Mouse (Mus musculus) effector memory CD4-positive, alpha-beta T cell, adult 7 months (primary cell): Measurements from ENCODE around the gene Olfr555. TPM values are rescaled to one million over a fixed set of nuclear protein-coding genes. Genes with fewer than 3 reads are reported as not detected.

Experiments
- polyA plus RNA-seq: library from polyadenylated mRNA; unstranded; fragments of 100-300 nt; shearing (Covaris generic); gene quantifications from one replicate; pipeline ENCODE4 v1.2.1, GENCODE M21; 2017

The Olfr555 gene
- polyA plus RNA-seq: not detected

DNA sequence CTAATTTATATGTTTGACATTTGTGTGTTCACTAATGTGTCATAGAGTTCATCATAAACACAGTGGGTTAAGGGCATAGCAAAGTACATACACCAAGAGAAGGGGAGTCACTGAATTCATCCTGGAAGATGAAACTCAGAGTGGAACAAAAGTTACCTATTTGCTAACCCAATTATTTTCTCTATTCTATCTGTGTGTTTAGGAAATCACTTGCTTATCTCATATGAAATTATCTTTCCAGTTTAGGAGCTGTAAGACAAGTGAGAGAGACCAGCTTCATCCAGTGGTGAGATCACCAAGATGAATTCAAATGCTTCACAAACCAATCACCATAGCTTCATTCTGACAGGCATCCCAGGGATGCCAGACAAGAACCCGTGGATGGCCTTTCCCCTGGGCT lies at the start of gene Olfr555:
Olfr555 (plus strand) TSS at position 301 of the 400 bp plus-strand sequence.

DNA sequence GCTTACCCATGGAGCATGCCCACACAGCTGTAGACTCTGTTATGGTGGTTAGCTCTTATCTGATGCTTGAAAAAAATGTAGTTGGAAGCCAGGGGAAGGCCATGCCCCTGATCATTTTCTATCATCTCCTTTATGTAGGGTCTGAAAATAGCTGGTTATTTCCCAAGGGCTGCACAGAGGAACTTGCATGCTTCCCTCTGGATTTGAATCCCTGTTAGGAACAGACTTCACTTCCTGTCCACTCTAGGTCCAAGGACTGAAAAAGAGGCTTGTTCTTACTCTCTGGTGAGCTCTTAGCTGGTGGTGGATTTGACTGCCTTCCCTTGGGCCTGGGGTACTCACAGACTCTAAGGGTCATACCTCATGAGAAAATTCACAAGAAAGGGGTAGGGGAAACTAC lies 40.5 kb upstream of the Olfr555 start, which contains the start of gene Olfr553:
Olfr553 (minus strand) TSS at position 101 of the 400 bp plus-strand sequence.

DNA sequence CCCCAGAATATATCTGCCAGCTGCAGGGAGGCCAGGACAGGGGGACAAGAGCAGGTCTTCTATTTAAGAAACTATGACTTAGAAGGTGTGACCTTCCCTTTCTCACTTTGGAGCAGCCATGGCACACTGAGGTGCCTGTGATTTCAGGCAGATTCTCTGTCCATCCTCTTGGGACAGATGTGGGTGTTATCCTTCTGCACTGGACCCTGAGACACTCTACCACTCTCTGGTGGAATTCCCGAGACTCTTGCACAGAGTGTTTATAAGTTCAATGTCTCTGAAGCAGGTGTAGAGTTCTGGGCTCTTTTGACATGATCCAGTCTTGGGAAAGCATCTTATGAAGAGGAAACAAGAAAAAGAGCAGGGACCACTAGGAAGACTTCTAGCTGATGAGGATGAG lies 20.5 kb upstream of the Olfr555 start, which contains the start of gene Olfr554:
Olfr554 (plus strand) TSS at position 301 of the 400 bp plus-strand sequence.

DNA sequence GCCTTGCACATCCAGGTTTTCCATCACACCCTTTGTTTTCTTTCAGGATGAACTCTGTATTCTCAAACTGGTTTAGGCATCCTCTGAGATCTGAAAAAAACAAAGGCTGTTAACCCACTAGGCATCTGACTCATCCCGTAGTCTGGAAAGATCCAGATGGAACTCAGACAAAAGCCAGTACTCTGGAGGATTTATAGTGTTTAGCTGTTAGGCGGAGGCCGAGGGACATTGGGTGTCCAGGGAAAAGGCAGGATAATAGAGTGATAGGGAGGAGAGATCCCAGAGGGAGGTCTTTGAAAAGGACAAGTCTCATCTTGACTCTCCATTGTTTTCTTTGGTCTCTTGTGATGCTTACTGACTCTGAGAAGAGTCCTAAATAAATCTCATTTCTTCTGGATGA lies 6.0 kb downstream of the Olfr555 start, which contains the start of gene Olfr556:
Olfr556 (plus strand) TSS at position 301 of the 400 bp plus-strand sequence.

DNA sequence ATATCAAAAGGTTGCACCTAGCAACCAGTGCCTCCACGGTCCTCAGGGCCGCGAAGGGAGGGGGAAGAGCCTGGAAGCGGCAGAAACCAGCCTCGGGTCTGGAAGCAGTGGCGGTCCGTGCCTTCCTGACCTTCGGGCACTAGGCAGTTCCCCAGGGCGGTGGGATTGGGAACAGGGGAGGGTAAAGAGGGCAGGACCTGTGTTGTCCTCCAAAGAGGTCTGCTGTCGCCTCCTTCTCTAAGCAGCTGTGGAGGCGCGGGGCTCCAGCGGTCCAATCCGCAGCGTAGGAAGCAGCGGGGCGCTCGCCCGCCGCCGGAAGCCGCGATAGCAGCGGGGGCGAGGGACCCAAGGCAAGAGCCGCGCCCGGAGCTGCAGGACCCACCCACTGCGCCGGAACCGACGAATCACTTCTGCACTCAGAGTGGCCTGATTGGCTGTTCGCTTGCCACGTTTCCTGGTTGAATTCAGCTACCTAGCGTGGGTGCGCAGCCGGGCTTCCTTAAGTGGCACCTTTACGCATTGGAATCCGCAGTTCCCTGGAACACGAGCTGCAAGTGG lies 28.4 kb downstream of the Olfr555 start, which contains the start of gene Trim68:
Trim68 (minus strand) TSS at position 384 of the 558 bp plus-strand sequence.

DNA sequence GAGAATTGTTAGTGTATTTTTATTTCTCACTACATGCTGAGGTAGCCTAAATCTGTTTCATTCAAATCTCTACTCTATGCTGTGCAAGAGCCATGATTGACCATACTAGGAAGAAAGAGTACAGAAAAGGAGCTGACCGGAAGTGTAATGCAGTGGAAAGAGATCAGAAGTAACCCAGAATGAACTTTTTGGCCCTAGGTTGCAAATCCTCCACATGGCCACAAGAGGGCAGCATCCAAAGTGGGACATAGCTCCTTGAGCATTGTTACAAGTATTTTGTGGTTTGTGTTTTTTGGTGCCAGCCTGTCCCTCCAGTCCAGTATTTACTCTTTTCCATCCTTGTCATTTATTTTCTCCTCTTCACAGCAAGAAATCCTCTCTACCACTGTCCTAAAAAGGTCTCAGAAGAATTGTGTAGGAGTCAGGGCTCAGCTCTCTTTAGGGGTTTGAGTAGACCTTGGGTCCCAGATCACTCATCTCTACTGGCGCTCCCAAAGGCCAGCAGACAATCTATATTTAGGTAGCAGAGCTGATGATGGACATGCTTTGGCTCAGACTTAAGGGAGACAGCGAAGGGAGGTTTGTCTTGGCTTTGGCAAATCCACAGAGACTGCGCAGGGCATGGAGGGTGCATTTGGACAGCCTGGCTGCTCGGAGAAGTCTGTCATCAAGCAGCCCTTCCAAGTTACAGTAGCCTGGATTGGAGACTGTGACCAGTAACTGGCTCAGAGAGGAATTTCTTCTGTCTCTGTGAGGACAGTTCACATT lies 36.9 kb downstream of the Olfr555 start, which contains the start of gene Olfr557:
Olfr557 (plus strand) TSS at position 553 of the 768 bp plus-strand sequence.

DNA sequence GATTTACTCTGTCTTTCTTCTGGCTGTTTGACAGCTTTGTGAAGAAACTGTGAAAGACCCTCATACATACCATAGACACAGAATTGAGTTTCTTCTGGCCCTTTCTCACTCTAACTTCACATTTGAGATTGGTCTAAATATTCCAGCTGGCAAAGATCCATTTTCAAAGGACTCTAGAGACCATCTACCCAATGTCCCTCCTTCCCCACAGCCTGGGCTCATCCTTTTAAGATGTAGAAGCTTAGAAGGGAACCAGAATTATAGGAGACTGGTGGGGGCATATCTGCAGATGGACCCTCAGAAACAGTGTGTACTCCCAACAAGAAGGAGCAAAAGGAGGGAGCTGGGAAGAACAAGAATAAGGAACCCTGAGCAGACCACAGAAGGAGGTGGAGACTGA lies 43.3 kb downstream of the Olfr555 start, which contains the start of gene Olfr558:
Olfr558 (plus strand) TSS at position 301 of the 400 bp plus-strand sequence.

Other genes starting within 250 kb of the Olfr555 start
- 47.0 TPM for gene Rrm1, start 217.1 kb upstream of the Olfr555 start, polyA plus RNA-seq
- 0.44 TPM for gene Olfr543, start 177.1 kb upstream of the Olfr555 start, polyA plus RNA-seq
- gene Olfr544, start 170.5 kb upstream of the Olfr555 start, polyA plus RNA-seq: not detected
- gene Olfr545, start 159.2 kb upstream of the Olfr555 start, polyA plus RNA-seq: not detected
- gene Olfr547, start 124.1 kb upstream of the Olfr555 start, polyA plus RNA-seq: not detected
- gene Olfr548-ps1, start 117.9 kb upstream of the Olfr555 start, polyA plus RNA-seq: not detected
- not detected for gene Olfr549, start 109.0 kb upstream of the Olfr555 start, polyA plus RNA-seq
- gene Trim21, start 93.3 kb upstream of the Olfr555 start, polyA plus RNA-seq: 19.6 TPM
- gene Olfr550, start 87.4 kb upstream of the Olfr555 start, polyA plus RNA-seq: 0.22 TPM
- gene Olfr551, start 66.9 kb upstream of the Olfr555 start, polyA plus RNA-seq: 0.09 TPM
- gene Olfr552, start 61.1 kb upstream of the Olfr555 start, polyA plus RNA-seq: not detected
- not detected for gene Olfr553, start 40.6 kb upstream of the Olfr555 start, polyA plus RNA-seq
- 0.95 TPM for gene Olfr554, start 20.4 kb upstream of the Olfr555 start, polyA plus RNA-seq
- gene Olfr556, start 6.1 kb downstream of the Olfr555 start, polyA plus RNA-seq: not detected
- 7.4 TPM for gene Trim68, start 28.5 kb downstream of the Olfr555 start, polyA plus RNA-seq
- not detected for gene Olfr557, start 37.1 kb downstream of the Olfr555 start, polyA plus RNA-seq
- gene Olfr558, start 43.4 kb downstream of the Olfr555 start, polyA plus RNA-seq: not detected
- gene Olfr33, start 60.2 kb downstream of the Olfr555 start, polyA plus RNA-seq: not detected
- gene Olfr559, start 68.7 kb downstream of the Olfr555 start, polyA plus RNA-seq: not detected
- gene Olfr560, start 100.5 kb downstream of the Olfr555 start, polyA plus RNA-seq: not detected
- not detected for gene Olfr78, start 100.6 kb downstream of the Olfr555 start, polyA plus RNA-seq
- not detected for gene Olfr561, start 112.4 kb downstream of the Olfr555 start, polyA plus RNA-seq
- not detected for gene Olfr564, start 144.7 kb downstream of the Olfr555 start, polyA plus RNA-seq
- gene Olfr566, start 199.9 kb downstream of the Olfr555 start, polyA plus RNA-seq: not detected
- 0.41 TPM for gene Olfr568, start 218.3 kb downstream of the Olfr555 start, polyA plus RNA-seq
- not detected for gene Olfr569, start 232.1 kb downstream of the Olfr555 start, polyA plus RNA-seq
- gene Olfr570, start 235.8 kb downstream of the Olfr555 start, polyA plus RNA-seq: not detected